Mouse (Mus musculus): ENCODE data around the gene Slc25a21. TPM values are rescaled to one million over a fixed set of nuclear protein-coding genes. Genes with fewer than 3 reads are reported as not detected.
A peak's percentile ranks its signal among the peaks of the same experiment; 100 is the strongest.

The Slc25a21 gene
- total RNA-seq, 2 experiments from 2014 or later = 33.4 to 33.8 TPM

- no peak for ATAC-seq (replicated peaks; ENCODE audit: low FRiP score, poor library complexity, severe bottlenecking)
Observed at GRCm38 (mm10) chr12:57076606-57077005, 120.7 kb downstream of the Slc25a21 start.

- no peak for ATAC-seq (replicated peaks; ENCODE audit: low FRiP score, poor library complexity, severe bottlenecking)
Observed at GRCm38 (mm10) chr12:57072616-57073015, 124.7 kb downstream of the Slc25a21 start.

- ATAC-seq (replicated peaks; ENCODE audit: low FRiP score, poor library complexity, severe bottlenecking) = no peak
Observed at GRCm38 (mm10) chr12:57068607-57069006, 128.7 kb downstream of the Slc25a21 start.

- ATAC-seq (replicated peaks; ENCODE audit: low FRiP score, poor library complexity, severe bottlenecking) = no peak
Observed at GRCm38 (mm10) chr12:57019737-57020136, 177.5 kb downstream of the Slc25a21 start.

GRCm38 (mm10) chr12:57016845-57017244, 180.4 kb downstream of the Slc25a21 start:
- ATAC-seq (replicated peaks; ENCODE audit: low FRiP score, poor library complexity, severe bottlenecking) = peak; percentile 74

GRCm38 (mm10) chr12:57016324-57016723, 180.9 kb downstream of the Slc25a21 start:
- no peak for ATAC-seq (replicated peaks; ENCODE audit: low FRiP score, poor library complexity, severe bottlenecking)

GRCm38 (mm10) chr12:57009010-57009409, 188.3 kb downstream of the Slc25a21 start:
- no peak for ATAC-seq (replicated peaks; ENCODE audit: low FRiP score, poor library complexity, severe bottlenecking)

GRCm38 (mm10) chr12:56986049-56986448, 211.2 kb downstream of the Slc25a21 start:
- ATAC-seq (replicated peaks; ENCODE audit: low FRiP score, poor library complexity, severe bottlenecking) = peak; percentile 84

GRCm38 (mm10) chr12:56982066-56982626, 215.1 kb downstream of the Slc25a21 start:
- no peak for ATAC-seq (replicated peaks; ENCODE audit: low FRiP score, poor library complexity, severe bottlenecking)

GRCm38 (mm10) chr12:56975256-56975655, 222.0 kb downstream of the Slc25a21 start:
- no peak for ATAC-seq (replicated peaks; ENCODE audit: low FRiP score, poor library complexity, severe bottlenecking)

GRCm38 (mm10) chr12:56963236-56963635, 234.0 kb downstream of the Slc25a21 start:
- no peak for ATAC-seq (replicated peaks; ENCODE audit: low FRiP score, poor library complexity, severe bottlenecking)

- no peak for ATAC-seq (replicated peaks; ENCODE audit: low FRiP score, poor library complexity, severe bottlenecking)
Observed at GRCm38 (mm10) chr12:56959230-56960051, 237.8 kb downstream of the Slc25a21 start.

- no peak for ATAC-seq (replicated peaks; ENCODE audit: low FRiP score, poor library complexity, severe bottlenecking)
Observed at GRCm38 (mm10) chr12:56958244-56958643, 239.0 kb downstream of the Slc25a21 start.

- ATAC-seq (replicated peaks; ENCODE audit: low FRiP score, poor library complexity, severe bottlenecking) = no peak
Observed at GRCm38 (mm10) chr12:56951749-56952657, 245.3 kb downstream of the Slc25a21 start.

- ATAC-seq (replicated peaks; ENCODE audit: low FRiP score, poor library complexity, severe bottlenecking) = no peak
Observed at GRCm38 (mm10) chr12:56944265-56944664, 253.0 kb downstream of the Slc25a21 start.

GRCm38 (mm10) chr12:56940861-56941260, 256.4 kb downstream of the Slc25a21 start:
- no peak for ATAC-seq (replicated peaks; ENCODE audit: low FRiP score, poor library complexity, severe bottlenecking)

- no peak for ATAC-seq (replicated peaks; ENCODE audit: low FRiP score, poor library complexity, severe bottlenecking)
Observed at GRCm38 (mm10) chr12:56918145-56918544, 279.1 kb downstream of the Slc25a21 start.

GRCm38 (mm10) chr12:56906476-56906875, 290.8 kb downstream of the Slc25a21 start:
- no peak for ATAC-seq (replicated peaks; ENCODE audit: low FRiP score, poor library complexity, severe bottlenecking)

GRCm38 (mm10) chr12:56905652-56906305, 291.5 kb downstream of the Slc25a21 start:
- ATAC-seq (replicated peaks; ENCODE audit: low FRiP score, poor library complexity, severe bottlenecking) = no peak

- ATAC-seq (replicated peaks; ENCODE audit: low FRiP score, poor library complexity, severe bottlenecking) = no peak
Observed at GRCm38 (mm10) chr12:56905222-56905621, 292.1 kb downstream of the Slc25a21 start.
